Mouse (Mus musculus) adrenal gland, adult 2 months (tissue): ENCODE measurements at regions not wholly inside any gene's neighbourhood (a gene's known extent, or its start where the extent isn't known, plus 50 kb on each side); places are given as distances from the start of the nearest gene placed in this dataset.

Experiments used
- DNase-seq: peaks from one replicate; pipeline ENCODE4 v3.0.0; 2021

DNA sequence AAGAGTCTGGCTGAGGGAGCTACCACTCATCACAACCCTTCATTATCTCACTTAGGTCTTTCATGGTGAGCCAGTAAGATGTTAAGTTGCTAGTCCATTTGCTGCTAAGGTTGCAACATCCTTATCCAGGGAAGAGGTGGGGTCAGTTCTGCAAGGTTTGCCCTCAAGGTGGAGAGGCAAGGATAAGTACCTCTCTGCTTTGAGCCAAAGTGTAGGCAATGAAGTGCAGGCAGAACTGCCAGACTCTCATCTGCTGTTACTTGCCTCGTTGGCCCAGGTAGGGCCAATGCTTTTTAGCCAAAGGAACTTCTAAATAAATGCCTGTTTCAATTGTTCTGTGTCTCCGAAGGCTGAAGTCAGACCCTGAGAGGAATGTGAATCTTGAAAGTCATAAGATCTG lies 59.6 kb upstream of the Lclat1 start:
- no peak for DNase-seq

DNA sequence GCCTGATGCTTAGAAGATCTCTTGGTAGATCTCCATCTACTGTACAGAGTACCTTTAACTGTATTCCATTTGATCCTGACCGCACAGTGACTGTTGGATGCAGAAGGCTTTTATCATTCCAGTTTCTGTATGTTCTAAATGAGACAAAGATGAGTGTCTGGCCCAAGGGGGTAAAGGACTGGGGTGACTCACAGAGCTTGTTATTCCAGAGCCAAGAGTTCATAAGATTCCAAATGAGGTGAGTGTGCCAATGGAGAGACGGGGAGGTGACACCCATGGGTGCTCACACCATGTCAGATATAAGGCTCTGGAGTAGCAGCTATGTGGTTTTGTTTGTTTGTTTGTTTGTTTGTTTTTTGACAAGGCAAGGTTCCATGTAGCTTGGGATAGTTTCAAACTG lies 54.8 kb upstream of the Lclat1 start:
- DNase-seq = no peak

DNA sequence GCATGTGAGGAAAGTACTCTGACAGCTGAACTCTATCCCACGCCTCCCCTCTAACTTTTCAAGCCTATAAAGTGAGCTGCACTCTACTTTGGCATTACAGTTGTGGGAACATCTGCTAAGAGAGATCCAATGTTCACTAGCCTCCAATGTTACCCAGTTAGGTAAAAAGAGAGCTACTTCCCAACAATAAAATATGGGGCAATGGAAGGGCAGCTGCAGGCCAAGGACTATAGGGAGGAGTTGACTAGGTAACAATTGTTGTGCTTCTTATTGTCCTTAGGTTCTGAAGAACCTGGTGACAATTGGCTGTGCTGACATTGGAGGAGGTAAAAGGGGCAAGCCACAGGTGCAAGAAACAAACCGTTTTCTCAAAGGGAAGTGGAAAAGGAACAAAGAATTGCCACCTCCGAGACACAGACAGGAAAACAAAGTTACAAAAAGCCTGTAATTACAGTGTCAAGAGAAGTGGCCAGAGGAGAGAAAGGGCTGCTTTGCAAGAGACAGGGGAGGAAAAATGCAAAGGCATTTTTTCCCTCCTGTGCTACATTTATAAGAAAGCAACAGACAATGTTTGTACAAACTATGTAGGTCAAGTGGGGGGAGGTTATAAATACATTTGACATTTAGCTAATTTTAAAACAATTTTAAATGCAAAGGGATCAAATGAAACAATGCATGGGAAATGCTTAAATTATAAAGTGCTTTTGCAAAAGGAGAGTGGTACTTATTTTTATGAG lies 54.1 kb upstream of the Lclat1 start:
- no peak for DNase-seq

DNA sequence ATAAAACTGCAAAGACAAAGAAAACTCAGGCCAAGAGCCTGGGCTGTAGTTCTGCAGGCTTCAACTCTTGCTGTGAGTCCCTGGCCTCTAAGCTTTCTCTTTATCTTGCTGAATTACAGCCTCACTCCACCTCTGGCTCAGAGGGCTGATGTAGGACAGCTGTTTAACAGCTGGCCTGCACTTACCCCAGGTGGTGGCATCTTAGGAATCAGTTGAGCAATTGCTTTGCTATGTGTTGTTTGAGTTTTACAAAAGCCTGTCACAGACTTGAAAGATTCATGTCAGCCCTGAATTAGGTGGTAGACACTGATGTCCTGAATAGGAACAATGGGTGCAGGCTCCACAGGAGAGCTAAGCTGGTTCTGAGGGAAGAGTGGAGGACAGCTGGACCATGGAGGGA lies 53.6 kb upstream of the Lclat1 start:
- no peak for DNase-seq

DNA sequence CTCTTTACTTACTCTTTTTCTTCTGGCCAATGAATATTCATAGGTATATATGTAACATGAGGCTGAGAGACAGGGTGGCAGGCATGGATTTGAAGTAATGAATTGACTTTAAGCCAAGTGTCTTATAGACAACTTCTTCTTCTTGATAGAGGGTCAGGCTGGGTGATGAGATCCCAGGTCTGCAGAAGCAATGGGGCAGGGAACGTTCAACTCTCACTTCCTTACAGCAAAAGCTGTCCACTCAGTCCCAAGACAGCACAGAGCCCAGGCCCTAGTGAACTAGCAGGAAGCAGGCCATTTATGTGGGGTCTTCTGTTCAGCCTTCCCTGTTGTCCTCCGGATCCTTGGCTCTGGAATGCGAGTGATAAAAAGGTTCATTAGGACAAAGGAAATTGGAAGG lies 52.6 kb upstream of the Lclat1 start:
- DNase-seq = no peak

DNA sequence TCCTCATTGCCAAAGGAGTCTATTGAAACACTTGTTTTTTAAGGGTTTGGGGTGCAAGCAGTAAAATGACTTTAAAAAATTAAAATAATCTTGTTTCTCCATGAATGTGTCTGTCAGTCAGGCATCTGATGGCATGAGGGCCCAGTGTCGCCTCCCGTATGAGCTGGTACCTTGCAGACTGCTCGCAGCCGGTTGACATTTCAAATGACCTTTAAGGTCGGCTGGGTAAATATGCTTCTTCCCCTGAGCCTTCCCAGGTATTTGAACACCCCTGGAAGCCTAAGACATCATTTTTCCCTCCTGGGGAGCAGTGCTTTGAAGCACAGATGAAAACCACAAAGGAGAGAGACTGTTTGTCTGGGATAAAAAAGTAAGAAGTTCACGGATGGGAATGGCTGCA lies 52.2 kb upstream of the Lclat1 start:
- DNase-seq = no peak

DNA sequence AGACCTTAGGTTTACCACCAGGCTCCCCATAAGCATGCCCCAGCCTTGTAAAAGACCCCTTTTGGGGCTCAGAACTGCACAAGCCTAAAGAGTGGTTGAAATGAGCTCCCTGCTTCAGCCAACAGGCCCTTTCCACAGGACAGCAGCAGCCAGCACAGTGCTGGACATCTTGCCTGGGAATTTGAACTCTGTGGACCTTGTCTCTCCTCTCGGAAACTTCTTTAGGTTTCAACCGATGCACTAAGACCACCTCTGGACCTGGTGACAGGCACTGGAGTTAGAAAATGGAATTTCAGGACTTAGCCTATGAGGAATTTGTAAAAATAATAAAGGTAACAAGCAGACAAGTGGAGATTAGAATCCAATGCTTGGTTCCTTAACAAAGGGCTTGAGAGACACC lies 51.2 kb upstream of the Lclat1 start:
- DNase-seq = no peak
